Mouse (Mus musculus): ENCODE data around the gene Samd10. TPM values are rescaled to one million over a fixed set of nuclear protein-coding genes. Genes with fewer than 3 reads are reported as not detected.

Samd10 gene
- polyA plus RNA-seq, 1 experiment from 2014 or later, result 30.1 TPM

DNA sequence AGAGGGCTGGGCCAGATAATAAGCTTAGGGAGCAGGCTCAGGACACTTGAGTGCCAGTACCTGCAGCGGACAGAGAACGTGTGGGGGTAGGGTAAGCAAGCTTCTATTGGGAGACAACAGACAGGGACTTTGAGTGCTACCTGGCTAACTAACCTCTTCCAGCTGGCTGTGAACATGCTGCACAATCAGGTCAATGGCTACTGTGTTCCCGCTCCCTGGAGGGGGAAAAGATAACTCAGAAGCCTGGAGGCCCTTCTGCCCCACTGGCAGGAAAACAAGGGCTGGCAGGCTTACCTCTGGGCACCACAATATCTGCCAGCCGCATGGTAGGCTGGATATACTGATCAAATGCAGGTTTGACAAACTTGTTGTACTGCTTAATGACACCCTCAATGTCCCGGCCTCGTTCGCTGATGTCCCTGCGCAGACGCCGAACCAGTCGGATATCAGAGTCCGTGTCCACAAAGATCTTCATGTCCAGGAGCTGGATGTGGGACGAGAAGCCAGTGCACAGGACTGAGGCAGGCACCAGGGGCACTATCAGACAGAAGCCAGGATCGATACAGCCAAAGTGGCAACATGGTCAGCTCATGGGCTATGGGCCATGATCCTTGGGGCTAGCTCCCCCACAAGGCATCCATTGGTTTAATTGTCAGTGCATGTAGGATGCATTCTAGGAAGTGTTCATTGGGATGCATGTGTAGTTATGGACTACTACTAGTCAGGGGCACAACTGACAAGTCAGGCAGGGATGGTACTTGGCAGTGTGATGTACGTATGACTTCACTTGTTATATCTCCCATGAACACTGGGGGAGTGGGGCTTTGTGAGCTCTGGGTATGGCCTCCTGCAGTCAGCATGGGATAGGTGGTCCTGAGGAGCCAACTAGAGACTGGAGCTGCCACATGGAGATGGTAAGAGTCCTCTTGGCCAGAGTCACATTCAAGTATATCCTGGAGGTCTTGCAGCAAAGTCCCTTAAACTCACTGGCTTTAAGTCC, 25.8 kb downstream of the Samd10 start:
- no peak for ATAC-seq (ENCODE audit: low read depth)

DNA sequence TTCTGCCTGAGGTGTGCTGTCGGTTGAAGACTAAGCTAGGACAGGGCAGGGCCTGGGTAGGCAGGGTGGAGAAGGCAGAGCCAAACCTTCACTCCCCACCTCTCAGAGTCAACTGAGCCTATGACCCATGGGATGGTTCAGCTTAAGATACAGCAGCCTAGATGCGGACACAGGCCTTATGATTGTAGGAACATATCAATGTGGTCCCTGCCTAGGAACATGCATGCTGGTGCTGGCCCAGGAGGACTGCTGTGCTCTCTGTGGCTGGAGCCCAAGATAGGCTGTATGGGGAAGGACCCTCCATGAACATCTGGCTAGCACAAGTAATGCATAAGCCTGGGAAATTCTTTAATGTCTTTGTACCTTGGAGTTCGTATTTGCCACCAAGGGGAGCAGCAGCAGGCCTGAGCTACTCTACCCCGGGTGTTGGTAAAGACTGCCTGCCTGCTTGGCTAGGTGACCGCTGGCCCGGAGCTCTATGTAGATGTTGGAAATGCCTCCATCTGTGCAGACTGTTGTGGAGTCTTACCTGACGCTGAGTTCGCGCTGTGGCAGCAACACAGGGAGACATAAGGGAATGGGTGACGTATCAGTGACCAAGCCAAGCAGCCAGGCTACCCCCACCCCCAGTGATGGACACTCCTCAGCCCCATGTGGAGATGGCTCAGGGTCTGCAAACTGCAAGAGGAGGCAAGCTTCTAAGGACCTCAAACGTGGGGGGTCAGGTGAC, 26.9 kb downstream of the Samd10 start:
- H3K4me1 ChIP-seq (replicated peaks; ENCODE audit: control insufficient read depth, insufficient read depth, low read length), result no peaks in the 10 kb centered on the region
- 87% methylated on average over 11 of the region's 11 CpGs for WGBS

More for the DNA sequence above, 25.8 kb downstream of the Samd10 start:
- Histone ChIP-seq H3K36me3 (ENCODE audit: control insufficient read depth, insufficient read depth, low read length) (no peaks in the 10 kb centered on the region), H3K4me1 (replicated peaks; ENCODE audit: control insufficient read depth, insufficient read depth, low read length) (no peaks in the 10 kb centered on the region), H3K9me3 (ENCODE audit: control insufficient read depth, low read length) (no peaks in the 10 kb centered on the region), H3K9ac (ENCODE audit: low read length) (no peak overlapping the region), H3K4me3 (ENCODE audit: low read length) (no peak overlapping the region), H3K27ac (ENCODE audit: low read length) (no peak overlapping the region), H3K27me3 (ENCODE audit: control insufficient read depth, insufficient read depth, low read depth, low read length) (no peaks in the 10 kb centered on the region), H3K4me2 (ENCODE audit: low read depth, low read length) (no peak overlapping the region)
- WGBS, result 92% methylated on average over 15 of the region's 15 CpGs

DNA sequence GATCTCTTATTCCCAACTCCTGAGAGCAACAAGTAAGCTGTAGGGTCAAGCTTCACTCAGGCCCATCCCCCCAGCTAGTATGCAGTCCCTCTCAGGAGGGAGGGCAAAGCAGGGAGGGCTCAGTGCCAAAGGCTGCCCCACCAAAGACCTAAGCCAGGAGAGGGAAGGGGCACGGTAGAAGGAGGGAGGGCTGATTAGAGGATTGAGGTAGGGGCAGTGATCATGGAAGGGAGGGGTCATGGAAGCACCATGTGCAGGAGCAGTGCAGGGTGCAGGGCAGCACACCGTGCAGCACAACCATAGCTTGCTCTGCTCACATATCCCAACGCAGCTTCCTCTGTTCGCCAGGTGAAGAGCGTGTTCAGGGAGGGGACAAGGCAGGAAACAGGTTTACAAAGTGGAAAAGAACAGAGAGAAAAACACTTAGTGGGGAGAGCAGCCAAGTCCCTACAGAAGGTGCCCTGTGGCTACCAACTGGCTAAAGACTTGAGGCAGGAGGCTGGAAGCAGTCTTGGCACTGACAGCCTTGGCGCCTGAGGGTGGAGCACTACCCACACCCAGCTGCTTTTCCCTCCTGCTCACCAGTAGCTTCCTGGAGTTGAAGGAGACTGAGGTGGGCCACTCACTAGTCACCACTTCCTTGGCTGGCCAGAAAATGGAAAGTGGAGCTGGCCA, 28.0 kb downstream of the Samd10 start:
- Histone ChIP-seq H3K9ac (ENCODE audit: low read length) (no peak overlapping the region), H3K9me3 (ENCODE audit: control insufficient read depth, low read length) (no peaks in the 10 kb centered on the region), H3K27ac (ENCODE audit: low read length) (no peak overlapping the region), H3K4me2 (ENCODE audit: low read depth, low read length) (no peak overlapping the region), H3K4me1 (replicated peaks; ENCODE audit: control insufficient read depth, insufficient read depth, low read length) (no peaks in the 10 kb centered on the region), H3K27me3 (ENCODE audit: control insufficient read depth, insufficient read depth, low read depth, low read length) (no peaks in the 10 kb centered on the region), H3K36me3 (ENCODE audit: control insufficient read depth, insufficient read depth, low read length) (no peaks in the 10 kb centered on the region), H3K4me3 (ENCODE audit: low read length) (no peak overlapping the region)
- 63% methylated on average over 6 of the region's 6 CpGs for WGBS
- ATAC-seq (ENCODE audit: low read depth), result no peak

More for the DNA sequence above, 26.9 kb downstream of the Samd10 start:
- ATAC-seq (ENCODE audit: low read depth), result no peak
- H3K27ac ChIP-seq (ENCODE audit: low read length), result no peak overlapping the region
- no peaks in the 10 kb centered on the region for H3K27me3 ChIP-seq (ENCODE audit: control insufficient read depth, insufficient read depth, low read depth, low read length)
- H3K9ac ChIP-seq (ENCODE audit: low read length), result no peak overlapping the region
- no peak overlapping the region for H3K4me3 ChIP-seq (ENCODE audit: low read length)
- no peaks in the 10 kb centered on the region for H3K36me3 ChIP-seq (ENCODE audit: control insufficient read depth, insufficient read depth, low read length)
- H3K9me3 ChIP-seq (ENCODE audit: control insufficient read depth, low read length), result no peaks in the 10 kb centered on the region
- no peak overlapping the region for H3K4me2 ChIP-seq (ENCODE audit: low read depth, low read length)

DNA sequence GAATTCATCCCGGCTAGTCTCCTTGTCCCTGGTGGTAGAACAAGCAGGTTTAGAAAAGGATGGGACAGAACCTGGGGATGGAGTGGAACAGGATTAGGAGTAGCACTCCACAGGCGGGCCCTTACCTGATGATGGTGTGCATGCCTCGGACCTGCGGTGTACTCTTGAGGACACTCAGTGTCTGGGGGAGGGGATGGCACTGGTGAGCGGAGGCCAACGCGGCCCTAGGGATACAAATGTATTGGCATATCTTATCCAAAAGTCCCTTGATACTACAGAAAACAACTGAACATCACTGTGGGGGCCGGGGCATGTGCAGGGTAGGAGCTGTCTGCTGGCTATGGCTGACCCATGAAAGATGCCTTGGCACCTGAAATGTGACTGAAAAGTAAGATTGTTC, 28.6 kb downstream of the Samd10 start:
- Histone ChIP-seq H3K36me3 (ENCODE audit: control insufficient read depth, insufficient read depth, low read length) (no peaks in the 10 kb centered on the region), H3K4me3 (ENCODE audit: low read length) (no peak overlapping the region), H3K27me3 (ENCODE audit: control insufficient read depth, insufficient read depth, low read depth, low read length) (no peaks in the 10 kb centered on the region), H3K9me3 (ENCODE audit: control insufficient read depth, low read length) (no peaks in the 10 kb centered on the region), H3K4me1 (replicated peaks; ENCODE audit: control insufficient read depth, insufficient read depth, low read length) (no peaks in the 10 kb centered on the region), H3K9ac (ENCODE audit: low read length) (no peak overlapping the region), H3K27ac (ENCODE audit: low read length) (no peak overlapping the region), H3K4me2 (ENCODE audit: low read depth, low read length) (no peak overlapping the region)
- 81% methylated on average over 8 of the region's 8 CpGs for WGBS
- ATAC-seq (ENCODE audit: low read depth), result no peak

DNA sequence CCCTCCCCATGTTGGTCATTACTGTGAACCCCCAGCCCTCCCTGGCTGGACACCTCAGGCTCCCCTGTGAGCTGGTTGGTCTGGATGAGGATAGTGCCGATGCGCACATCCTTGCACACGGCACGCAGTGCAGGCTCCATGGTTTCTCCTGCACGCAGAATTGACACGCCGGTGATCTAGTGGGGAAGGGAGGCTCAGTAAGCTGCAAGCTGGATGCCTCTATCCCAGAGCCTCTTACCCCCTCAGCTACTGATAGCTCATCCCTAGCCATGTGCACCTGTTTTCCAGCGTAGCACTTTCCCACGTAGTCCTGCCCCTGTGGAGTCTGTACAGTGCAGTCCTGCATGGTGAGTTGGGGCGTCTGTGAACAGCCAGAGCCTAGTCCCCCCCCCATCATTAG, 29.2 kb downstream of the Samd10 start:
- H3K36me3 ChIP-seq (ENCODE audit: control insufficient read depth, insufficient read depth, low read length), result no peaks in the 10 kb centered on the region
- H3K4me3 ChIP-seq (ENCODE audit: low read length), result no peak overlapping the region
- no peaks in the 10 kb centered on the region for H3K27me3 ChIP-seq (ENCODE audit: control insufficient read depth, insufficient read depth, low read depth, low read length)
- 88% methylated on average over 10 of the region's 10 CpGs for WGBS
- H3K27ac ChIP-seq (ENCODE audit: low read length), result no peak overlapping the region
- no peak overlapping the region for H3K4me2 ChIP-seq (ENCODE audit: low read depth, low read length)
- no peaks in the 10 kb centered on the region for H3K4me1 ChIP-seq (replicated peaks; ENCODE audit: control insufficient read depth, insufficient read depth, low read length)
- H3K9ac ChIP-seq (ENCODE audit: low read length), result no peak overlapping the region
- H3K9me3 ChIP-seq (ENCODE audit: control insufficient read depth, low read length), result no peaks in the 10 kb centered on the region
- ATAC-seq (ENCODE audit: low read depth), result no peak

DNA sequence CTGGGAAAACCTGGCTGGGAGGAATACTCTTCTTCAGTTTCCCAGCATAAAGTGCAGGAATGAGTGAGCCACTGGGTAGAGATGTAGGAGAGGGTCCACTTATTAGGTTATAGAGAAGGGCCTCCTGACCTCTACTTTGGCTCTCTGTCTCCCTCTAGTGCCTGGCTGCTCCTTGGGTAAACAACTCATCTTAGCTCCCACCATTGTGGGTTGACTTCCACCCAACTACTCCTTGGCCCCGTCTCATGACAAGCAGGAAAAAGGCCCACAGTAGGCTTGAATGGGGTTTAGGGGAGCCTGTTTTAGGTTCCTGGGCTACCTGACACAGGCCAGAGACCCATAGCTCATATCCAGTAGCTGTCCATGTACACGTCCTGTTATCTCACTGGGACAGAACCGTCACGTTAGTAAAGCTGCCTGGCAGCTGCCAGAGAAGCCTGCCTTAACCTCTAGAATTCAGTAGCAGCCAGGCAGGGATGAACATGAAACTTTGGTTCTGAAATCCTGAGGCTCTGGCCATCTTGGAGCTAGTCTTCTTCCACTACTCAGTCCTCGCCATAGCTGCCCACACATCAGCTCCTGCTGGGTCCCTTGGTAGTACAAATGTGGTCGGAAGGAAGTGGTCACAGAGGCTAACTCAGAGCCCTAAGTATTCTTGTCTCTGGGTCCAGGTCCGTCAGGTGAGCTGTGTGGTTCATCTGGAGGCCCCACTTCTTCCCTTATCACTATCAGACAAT, 30.6 kb downstream of the Samd10 start:
- H3K9me3 ChIP-seq (ENCODE audit: control insufficient read depth, low read length), result no peaks in the 10 kb centered on the region
- H3K4me3 ChIP-seq (ENCODE audit: low read length), result no peak overlapping the region
- no peak for ATAC-seq (ENCODE audit: low read depth)
- no peaks in the 10 kb centered on the region for H3K27me3 ChIP-seq (ENCODE audit: control insufficient read depth, insufficient read depth, low read depth, low read length)
- H3K4me2 ChIP-seq (ENCODE audit: low read depth, low read length), result no peak overlapping the region
- no peak overlapping the region for H3K9ac ChIP-seq (ENCODE audit: low read length)
- WGBS, result 67% methylated on average over 7 of the region's 7 CpGs
- H3K36me3 ChIP-seq (ENCODE audit: control insufficient read depth, insufficient read depth, low read length), result no peaks in the 10 kb centered on the region
- H3K4me1 ChIP-seq (replicated peaks; ENCODE audit: control insufficient read depth, insufficient read depth, low read length), result no peaks in the 10 kb centered on the region
- H3K27ac ChIP-seq (ENCODE audit: low read length), result no peak overlapping the region

DNA sequence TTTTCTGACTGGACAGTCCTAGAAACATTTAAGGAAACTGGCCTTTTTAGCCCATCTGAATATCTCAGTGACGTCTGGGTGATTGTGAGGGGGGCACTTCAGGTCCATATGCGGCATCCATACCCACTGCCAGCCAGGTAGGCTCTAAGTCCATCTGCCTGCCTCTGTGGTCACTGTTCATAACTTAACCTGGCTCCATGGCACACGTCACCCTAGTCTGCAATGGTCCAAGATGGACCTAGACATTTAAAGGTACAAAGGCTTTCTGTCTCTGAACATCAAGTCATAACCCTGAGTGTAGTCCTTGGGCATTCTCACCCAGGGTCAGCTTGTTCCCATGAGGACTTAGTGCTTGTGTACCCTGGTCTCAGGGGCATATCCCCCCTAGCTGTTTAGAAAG, 31.7 kb downstream of the Samd10 start:
- no peak overlapping the region for H3K27ac ChIP-seq (ENCODE audit: low read length)
- H3K4me3 ChIP-seq (ENCODE audit: low read length), result no peak overlapping the region
- no peaks in the 10 kb centered on the region for H3K27me3 ChIP-seq (ENCODE audit: control insufficient read depth, insufficient read depth, low read depth, low read length)
- H3K9me3 ChIP-seq (ENCODE audit: control insufficient read depth, low read length), result no peaks in the 10 kb centered on the region
- H3K36me3 ChIP-seq (ENCODE audit: control insufficient read depth, insufficient read depth, low read length), result no peaks in the 10 kb centered on the region
- H3K4me1 ChIP-seq (replicated peaks; ENCODE audit: control insufficient read depth, insufficient read depth, low read length), result no peaks in the 10 kb centered on the region
- WGBS, result 75% methylated on average over 3 of the region's 3 CpGs
- no peak for ATAC-seq (ENCODE audit: low read depth)
- H3K4me2 ChIP-seq (ENCODE audit: low read depth, low read length), result no peak overlapping the region
- no peak overlapping the region for H3K9ac ChIP-seq (ENCODE audit: low read length)

DNA sequence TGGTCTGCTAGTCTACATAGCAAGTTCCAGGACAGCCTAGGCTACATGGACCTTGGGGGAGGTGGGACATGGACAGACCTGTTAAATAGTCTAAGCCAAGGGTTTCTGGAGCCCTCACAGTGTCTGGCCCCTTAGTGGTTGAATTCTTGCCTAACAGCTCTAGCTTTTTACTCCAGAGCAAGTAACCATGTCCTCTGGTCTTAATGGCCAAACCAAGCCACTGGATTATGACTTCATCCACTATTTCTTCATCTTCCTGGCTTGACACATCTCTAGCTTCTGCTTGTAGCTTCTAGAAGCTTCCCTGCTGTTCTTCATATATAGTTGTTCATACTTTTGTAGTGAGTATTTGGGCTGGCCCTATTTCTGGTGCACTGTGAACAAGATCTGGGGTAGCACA, 45.2 kb downstream of the Samd10 start:
- Histone ChIP-seq H3K27ac (ENCODE audit: low read length) (no peak overlapping the region), H3K9ac (ENCODE audit: low read length) (no peak overlapping the region), H3K36me3 (ENCODE audit: control insufficient read depth, insufficient read depth, low read length) (peaks cover 24% of the 10 kb centered on the region), H3K4me3 (ENCODE audit: low read length) (no peak overlapping the region), H3K9me3 (ENCODE audit: control insufficient read depth, low read length) (no peaks in the 10 kb centered on the region), H3K27me3 (ENCODE audit: control insufficient read depth, insufficient read depth, low read depth, low read length) (no peaks in the 10 kb centered on the region), H3K4me2 (ENCODE audit: low read depth, low read length) (no peak overlapping the region), H3K4me1 (replicated peaks; ENCODE audit: control insufficient read depth, insufficient read depth, low read length) (no peaks in the 10 kb centered on the region)
- ATAC-seq (ENCODE audit: low read depth), result no peak

Measured in lung, embryonic 16.5 days (tissue).